Mouse (Mus musculus) erythroid progenitor cell, adult 5-6 weeks (primary cell): ENCODE data around the gene Junb. TPM values are rescaled to one million over a fixed set of nuclear protein-coding genes. Genes with fewer than 3 reads are reported as not detected.

Experiments
- total RNA-seq, 2 experiments: library from RNA; stranded (forward) in 1 of 2; stranded (reverse) in 1 of 2; fragments of 150-400 nt in 1 of 2; fragments of 186-747, 209-891 nt in 1 of 2; gene quantifications; 2 replicates each; pipeline versions ENCODE4 v1.2.3 to v1.2.4; 2015 to 2017; ENCODE audit warnings: low replicate concordance in 2 of 2

Gene Junb
- total RNA-seq, 2 experiments from 2014 or later = 8.0 to 10.4 TPM

Other genes starting within 250 kb of the Junb start
- gene Nfix, start 178.4 kb downstream of the Junb start, total RNA-seq (2015; ENCODE audit: low replicate concordance) = 53.7 and 76.0 TPM in 2 replicates
- 33.6 and 36.8 TPM in 2 replicates for gene Nfix, start 178.4 kb downstream of the Junb start, total RNA-seq (2017; ENCODE audit: low replicate concordance)
- 2.5 and 3.8 TPM in 2 replicates for gene Dand5, start 155.9 kb downstream of the Junb start, total RNA-seq (2015; ENCODE audit: low replicate concordance)
- gene Dand5, start 155.9 kb downstream of the Junb start, total RNA-seq (2017; ENCODE audit: low replicate concordance) = 5.4 and 6.7 TPM in 2 replicates
- 6.7 and 7.6 TPM in 2 replicates for gene Gadd45gip1, start 147.2 kb downstream of the Junb start, total RNA-seq (2015; ENCODE audit: low replicate concordance)
- gene Gadd45gip1, start 147.2 kb downstream of the Junb start, total RNA-seq (2017; ENCODE audit: low replicate concordance) = 11.3 and 16.4 TPM in 2 replicates
- 273 and 355 TPM in 2 replicates for gene Rad23a, start 138.1 kb downstream of the Junb start, total RNA-seq (2015; ENCODE audit: low replicate concordance)
- 296 and 306 TPM in 2 replicates for gene Rad23a, start 138.1 kb downstream of the Junb start, total RNA-seq (2017; ENCODE audit: low replicate concordance)
- 261 and 337 TPM in 2 replicates for gene Calr, start 131.8 kb downstream of the Junb start, total RNA-seq (2015; ENCODE audit: low replicate concordance)
- 660 and 677 TPM in 2 replicates for gene Calr, start 131.8 kb downstream of the Junb start, total RNA-seq (2017; ENCODE audit: low replicate concordance)
- gene Farsa, start 121.7 kb downstream of the Junb start, total RNA-seq (2015; ENCODE audit: low replicate concordance) = 11.2 and 19.7 TPM in 2 replicates
- gene Farsa, start 121.7 kb downstream of the Junb start, total RNA-seq (2017; ENCODE audit: low replicate concordance) = 29.4 and 35.6 TPM in 2 replicates
- 65.2 and 133 TPM in 2 replicates for gene Syce2, start 106.6 kb downstream of the Junb start, total RNA-seq (2015; ENCODE audit: low replicate concordance)
- gene Syce2, start 106.6 kb downstream of the Junb start, total RNA-seq (2017; ENCODE audit: low replicate concordance) = 9.2 and 29.9 TPM in 2 replicates
- 16.9 and 36.9 TPM in 2 replicates for gene Gcdh, start 84.8 kb downstream of the Junb start, total RNA-seq (2015; ENCODE audit: low replicate concordance)
- 22.8 and 26.2 TPM in 2 replicates for gene Gcdh, start 84.8 kb downstream of the Junb start, total RNA-seq (2017; ENCODE audit: low replicate concordance)
- 262 and 325 TPM in 2 replicates for gene Klf1, start 76.8 kb downstream of the Junb start, total RNA-seq (2015; ENCODE audit: low replicate concordance)
- gene Klf1, start 76.8 kb downstream of the Junb start, total RNA-seq (2017; ENCODE audit: low replicate concordance) = 240 and 399 TPM in 2 replicates
- 32.7 and 33.2 TPM in 2 replicates for gene Dnase2a, start 70.2 kb downstream of the Junb start, total RNA-seq (2015; ENCODE audit: low replicate concordance)
- gene Dnase2a, start 70.2 kb downstream of the Junb start, total RNA-seq (2017; ENCODE audit: low replicate concordance) = 74.6 and 78.4 TPM in 2 replicates
- gene Mast1, start 41.4 kb downstream of the Junb start, total RNA-seq (2015; ENCODE audit: low replicate concordance) = not detected in 2 replicates
- not detected in 2 replicates for gene Mast1, start 41.4 kb downstream of the Junb start, total RNA-seq (2017; ENCODE audit: low replicate concordance)
- gene Rtbdn, start 31.7 kb downstream of the Junb start, total RNA-seq (2015; ENCODE audit: low replicate concordance) = not detected in 2 replicates
- gene Rtbdn, start 31.7 kb downstream of the Junb start, total RNA-seq (2017; ENCODE audit: low replicate concordance) = not detected in 2 replicates
- gene Gm49661, start 9.3 kb downstream of the Junb start, total RNA-seq (2015; ENCODE audit: low replicate concordance) = not detected in 2 replicates
- gene Gm49661, start 9.3 kb downstream of the Junb start, total RNA-seq (2017; ENCODE audit: low replicate concordance) = not detected in 2 replicates
- 2,168 and 2,598 TPM in 2 replicates for gene Prdx2, start 9.1 kb downstream of the Junb start, total RNA-seq (2015; ENCODE audit: low replicate concordance)
- 2,812 and 2,913 TPM in 2 replicates for gene Prdx2, start 9.1 kb downstream of the Junb start, total RNA-seq (2017; ENCODE audit: low replicate concordance)
- 82.6 and 141 TPM in 2 replicates for gene Rnaseh2a, start 9.0 kb downstream of the Junb start, total RNA-seq (2015; ENCODE audit: low replicate concordance)
- gene Rnaseh2a, start 9.0 kb downstream of the Junb start, total RNA-seq (2017; ENCODE audit: low replicate concordance) = 63.3 and 93.8 TPM in 2 replicates
- gene Hook2, start 11.9 kb upstream of the Junb start, total RNA-seq (2015; ENCODE audit: low replicate concordance) = 0.42 and 0.72 TPM in 2 replicates
- 2.6 and 4.6 TPM in 2 replicates for gene Hook2, start 11.9 kb upstream of the Junb start, total RNA-seq (2017; ENCODE audit: low replicate concordance)
- not detected in 2 replicates for gene Best2, start 35.8 kb upstream of the Junb start, total RNA-seq (2015; ENCODE audit: low replicate concordance)
- gene Best2, start 35.8 kb upstream of the Junb start, total RNA-seq (2017; ENCODE audit: low replicate concordance) = not detected in 2 replicates
- gene Asna1, start 46.6 kb upstream of the Junb start, total RNA-seq (2015; ENCODE audit: low replicate concordance) = 42.8 and 69.2 TPM in 2 replicates
- 19.0 and 29.3 TPM in 2 replicates for gene Asna1, start 46.6 kb upstream of the Junb start, total RNA-seq (2017; ENCODE audit: low replicate concordance)
- gene Trir, start 48.1 kb upstream of the Junb start, total RNA-seq (2015; ENCODE audit: low replicate concordance) = 143 and 183 TPM in 2 replicates
- gene Trir, start 48.1 kb upstream of the Junb start, total RNA-seq (2017; ENCODE audit: low replicate concordance) = 140 and 476 TPM in 2 replicates
- 24.9 and 35.6 TPM in 2 replicates for gene Tnpo2, start 58.2 kb upstream of the Junb start, total RNA-seq (2015; ENCODE audit: low replicate concordance)
- 31.8 and 40.2 TPM in 2 replicates for gene Tnpo2, start 58.2 kb upstream of the Junb start, total RNA-seq (2017; ENCODE audit: low replicate concordance)
- gene Fbxw9, start 81.3 kb upstream of the Junb start, total RNA-seq (2015; ENCODE audit: low replicate concordance) = 4.3 and 10.5 TPM in 2 replicates
- gene Fbxw9, start 81.3 kb upstream of the Junb start, total RNA-seq (2017; ENCODE audit: low replicate concordance) = 1.4 and 2.8 TPM in 2 replicates
- not detected in 2 replicates for gene Gm5741, start 89.3 kb upstream of the Junb start, total RNA-seq (2015; ENCODE audit: low replicate concordance)
- not detected in 2 replicates for gene Gm5741, start 89.3 kb upstream of the Junb start, total RNA-seq (2017; ENCODE audit: low replicate concordance)
- gene Dhps, start 93.0 kb upstream of the Junb start, total RNA-seq (2015; ENCODE audit: low replicate concordance) = 13.4 and 15.9 TPM in 2 replicates
- 3.5 and 4.7 TPM in 2 replicates for gene Dhps, start 93.0 kb upstream of the Junb start, total RNA-seq (2017; ENCODE audit: low replicate concordance)
- gene Wdr83os, start 102.0 kb upstream of the Junb start, total RNA-seq (2015; ENCODE audit: low replicate concordance) = 37.7 and 66.3 TPM in 2 replicates
- 7.3 and 23.1 TPM in 2 replicates for gene Wdr83os, start 102.0 kb upstream of the Junb start, total RNA-seq (2017; ENCODE audit: low replicate concordance)
- gene Wdr83, start 102.6 kb upstream of the Junb start, total RNA-seq (2015; ENCODE audit: low replicate concordance) = 30.6 and 35.6 TPM in 2 replicates
- 15.8 and 17.6 TPM in 2 replicates for gene Wdr83, start 102.6 kb upstream of the Junb start, total RNA-seq (2017; ENCODE audit: low replicate concordance)
- gene Man2b1, start 104.6 kb upstream of the Junb start, total RNA-seq (2015; ENCODE audit: low replicate concordance) = 19.8 and 34.4 TPM in 2 replicates
- 7.0 and 13.2 TPM in 2 replicates for gene Man2b1, start 104.6 kb upstream of the Junb start, total RNA-seq (2017; ENCODE audit: low replicate concordance)
- gene Zfp791, start 144.4 kb upstream of the Junb start, total RNA-seq (2015; ENCODE audit: low replicate concordance) = not detected in 2 replicates
- not detected in 2 replicates for gene Zfp791, start 144.4 kb upstream of the Junb start, total RNA-seq (2017; ENCODE audit: low replicate concordance)
- gene Cks1brt, start 173.2 kb upstream of the Junb start, total RNA-seq (2015; ENCODE audit: low replicate concordance) = not detected in 2 replicates
- gene Cks1brt, start 173.2 kb upstream of the Junb start, total RNA-seq (2017; ENCODE audit: low replicate concordance) = not detected in 2 replicates
- gene Olfr371, start 247.3 kb upstream of the Junb start, total RNA-seq (2015; ENCODE audit: low replicate concordance) = not detected in 2 replicates
- not detected in 2 replicates for gene Olfr371, start 247.3 kb upstream of the Junb start, total RNA-seq (2017; ENCODE audit: low replicate concordance)